Mouse (Mus musculus): ENCODE results near the gene Atp2b2. TPM values are rescaled to one million over a fixed set of nuclear protein-coding genes. Genes with fewer than 3 reads are reported as not detected.

Gene Atp2b2
- polyA plus RNA-seq (2012; ENCODE audit: insufficient read depth, insufficient read length, missing spikeins), result not detected in 2 replicates

DNA sequence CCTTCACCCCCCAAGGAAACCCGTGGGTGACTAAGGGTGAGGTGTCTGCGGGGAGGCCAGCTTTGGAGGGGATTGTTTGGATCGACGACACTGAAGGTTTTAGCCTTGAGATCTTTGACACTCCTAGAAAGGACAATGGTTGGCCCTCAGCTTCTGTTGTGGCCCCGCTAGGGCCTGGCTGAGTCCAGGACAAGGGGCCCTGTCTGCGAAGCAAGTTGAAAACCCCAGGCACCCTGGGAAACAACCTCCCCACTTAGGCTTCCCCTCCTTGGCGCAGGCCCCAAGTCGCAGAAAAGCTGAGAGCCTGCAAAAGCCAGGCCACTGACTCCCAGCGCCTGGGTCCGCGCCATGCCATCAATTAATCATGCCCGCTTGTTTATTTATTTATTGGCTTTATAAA is at the start of gene Atp2b2:
Gene Atp2b2, minus strand, starts transcription at position 282 of the 400 bp plus-strand sequence.
- TF ChIP-seq POLR2A (IDR thresholded peaks at IDR 0.05; ENCODE audit: borderline replicate concordance, low read depth, low read length), result no peak
- TF ChIP-seq CTCF (IDR thresholded peaks at IDR 0.05; ENCODE audit: low read depth, low read length), result no peak
- H3K4me3 ChIP-seq (ENCODE audit: insufficient read depth, low read length), result no peak within 1 kb of the TSS
- H3K4me1 ChIP-seq (ENCODE audit: control insufficient read depth, insufficient read depth, low read length), result peaks cover 6% of the 10 kb centered on the region
- H3K27ac ChIP-seq (ENCODE audit: insufficient read depth, low read depth, low read length), result no peak within 1 kb of the TSS

DNA sequence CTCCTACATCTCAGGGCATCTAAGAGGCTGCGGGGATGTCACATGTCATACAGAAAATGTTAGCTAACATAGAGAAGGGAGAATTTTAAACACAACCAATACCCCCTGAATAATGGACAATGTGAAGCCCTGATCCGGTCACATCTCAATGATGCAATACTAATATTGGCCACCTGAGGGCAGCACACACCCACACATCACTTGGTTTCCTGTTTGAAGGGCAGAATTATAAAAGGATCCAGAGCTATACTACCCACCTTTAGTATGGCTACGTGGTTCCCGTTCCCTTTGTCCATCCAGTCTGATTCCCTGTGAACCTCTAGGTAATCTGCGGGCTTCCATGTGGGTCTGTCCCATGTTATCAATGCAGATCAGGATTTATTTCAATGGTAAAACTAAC is 47.2 kb upstream of the Atp2b2 start:
- H3K4me1 ChIP-seq (ENCODE audit: control insufficient read depth, insufficient read depth, low read length), result no peaks in the 10 kb centered on the region
- H3K4me3 ChIP-seq (ENCODE audit: insufficient read depth, low read length), result no peak overlapping the region
- H3K27ac ChIP-seq (ENCODE audit: insufficient read depth, low read depth, low read length), result no peak overlapping the region
- no peak for TF ChIP-seq CTCF (IDR thresholded peaks at IDR 0.05; ENCODE audit: low read depth, low read length)
- no peak for TF ChIP-seq POLR2A (IDR thresholded peaks at IDR 0.05; ENCODE audit: borderline replicate concordance, low read depth, low read length)

DNA sequence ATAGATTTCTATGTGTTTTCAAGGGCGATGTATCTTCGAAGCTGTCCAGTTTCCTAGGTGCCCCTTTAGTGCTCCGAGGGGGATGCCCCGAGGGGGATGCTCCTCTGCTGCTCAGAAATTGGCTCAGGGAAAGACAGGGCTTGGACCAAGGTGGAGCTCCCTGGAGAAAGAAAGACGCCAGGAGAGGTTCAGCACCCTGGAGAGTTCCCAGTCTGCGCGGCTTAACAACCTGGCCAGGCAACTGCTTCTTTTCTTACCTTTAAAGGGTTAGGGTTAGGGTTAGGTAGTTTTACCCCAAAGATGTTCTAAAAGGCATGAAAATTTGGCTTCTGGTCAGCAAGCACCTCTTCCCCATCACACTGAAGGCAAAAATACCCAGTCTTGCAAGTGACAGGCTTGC is 44.7 kb upstream of the Atp2b2 start:
- TF ChIP-seq CTCF (IDR thresholded peaks at IDR 0.05; ENCODE audit: low read depth, low read length) (no peak), POLR2A (IDR thresholded peaks at IDR 0.05; ENCODE audit: borderline replicate concordance, low read depth, low read length) (no peak)
- Histone ChIP-seq H3K4me3 (ENCODE audit: insufficient read depth, low read length) (no peak overlapping the region), H3K4me1 (ENCODE audit: control insufficient read depth, insufficient read depth, low read length) (no peaks in the 10 kb centered on the region), H3K27ac (ENCODE audit: insufficient read depth, low read depth, low read length) (no peak overlapping the region)

DNA sequence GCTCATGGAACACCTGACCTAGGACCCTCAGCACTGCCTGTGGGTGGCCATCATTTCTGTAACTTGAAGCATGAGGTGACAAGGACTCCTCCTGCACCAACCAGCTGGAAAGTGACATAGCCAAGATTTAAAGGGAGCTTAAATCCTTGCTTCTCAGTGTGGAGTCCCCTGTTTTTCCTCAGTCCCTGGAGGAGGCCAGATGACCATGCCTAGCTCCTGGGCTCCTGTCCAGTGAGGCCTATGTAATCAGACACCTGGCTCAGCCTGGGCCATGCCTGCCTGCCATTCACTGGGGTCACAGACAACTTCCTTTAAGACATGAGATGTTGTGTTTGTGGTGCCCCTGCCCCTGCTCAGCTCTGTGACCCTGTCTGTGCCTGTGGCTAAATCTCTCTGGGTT is 36.1 kb upstream of the Atp2b2 start:
- Histone ChIP-seq H3K27ac (ENCODE audit: insufficient read depth, low read depth, low read length) (no peak overlapping the region), H3K4me1 (ENCODE audit: control insufficient read depth, insufficient read depth, low read length) (no peaks in the 10 kb centered on the region), H3K4me3 (ENCODE audit: insufficient read depth, low read length) (no peak overlapping the region)
- TF ChIP-seq CTCF (IDR thresholded peaks at IDR 0.05; ENCODE audit: low read depth, low read length) (no peak), POLR2A (IDR thresholded peaks at IDR 0.05; ENCODE audit: borderline replicate concordance, low read depth, low read length) (no peak)

DNA sequence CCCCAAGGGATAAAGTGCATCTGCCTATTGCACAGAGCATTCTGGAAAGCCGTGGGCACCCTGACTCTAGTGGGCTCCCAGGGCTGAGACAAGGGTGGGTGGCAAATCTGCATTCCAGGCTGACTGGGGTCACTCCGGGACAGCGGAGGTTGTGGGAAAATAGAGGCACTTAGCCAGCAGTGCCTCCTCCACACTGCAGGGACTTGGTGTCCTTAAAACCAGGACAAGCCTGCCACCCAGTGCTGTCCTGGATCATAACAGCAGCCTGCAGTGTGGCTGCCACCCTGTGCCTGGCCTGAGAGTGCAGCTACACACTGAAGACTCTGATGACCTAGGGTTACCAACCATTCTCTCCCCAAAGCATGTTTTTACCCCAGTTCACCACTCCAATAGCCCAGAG is 34.1 kb upstream of the Atp2b2 start:
- H3K27ac ChIP-seq (ENCODE audit: insufficient read depth, low read depth, low read length), result no peak overlapping the region
- no peak overlapping the region for H3K4me3 ChIP-seq (ENCODE audit: insufficient read depth, low read length)
- TF ChIP-seq POLR2A (IDR thresholded peaks at IDR 0.05; ENCODE audit: borderline replicate concordance, low read depth, low read length), result no peak
- no peak for TF ChIP-seq CTCF (IDR thresholded peaks at IDR 0.05; ENCODE audit: low read depth, low read length)
- H3K4me1 ChIP-seq (ENCODE audit: control insufficient read depth, insufficient read depth, low read length), result no peaks in the 10 kb centered on the region

DNA sequence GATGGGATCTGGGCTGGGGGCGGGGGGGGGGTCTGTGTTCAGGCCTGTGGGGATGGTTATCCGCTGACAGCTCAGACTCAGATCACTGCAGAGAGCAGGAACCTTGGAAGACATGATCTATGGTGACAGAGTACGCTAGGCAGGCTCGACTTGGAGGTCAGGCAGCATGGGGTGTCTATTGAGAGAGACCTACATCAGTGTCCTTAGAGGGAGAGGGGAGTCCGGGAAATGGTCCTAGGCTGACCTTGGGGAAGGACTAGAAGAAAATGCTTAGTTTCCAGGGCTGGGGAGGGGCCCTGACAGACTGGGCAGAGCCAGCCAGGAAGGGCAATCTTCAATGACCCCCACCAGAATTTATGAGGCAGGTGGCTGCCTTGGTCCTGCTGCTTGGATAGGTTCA is 33.6 kb upstream of the Atp2b2 start:
- TF ChIP-seq POLR2A (IDR thresholded peaks at IDR 0.05; ENCODE audit: borderline replicate concordance, low read depth, low read length) (no peak), CTCF (IDR thresholded peaks at IDR 0.05; ENCODE audit: low read depth, low read length) (no peak)
- Histone ChIP-seq H3K4me3 (ENCODE audit: insufficient read depth, low read length) (no peak overlapping the region), H3K4me1 (ENCODE audit: control insufficient read depth, insufficient read depth, low read length) (no peaks in the 10 kb centered on the region), H3K27ac (ENCODE audit: insufficient read depth, low read depth, low read length) (no peak overlapping the region)

DNA sequence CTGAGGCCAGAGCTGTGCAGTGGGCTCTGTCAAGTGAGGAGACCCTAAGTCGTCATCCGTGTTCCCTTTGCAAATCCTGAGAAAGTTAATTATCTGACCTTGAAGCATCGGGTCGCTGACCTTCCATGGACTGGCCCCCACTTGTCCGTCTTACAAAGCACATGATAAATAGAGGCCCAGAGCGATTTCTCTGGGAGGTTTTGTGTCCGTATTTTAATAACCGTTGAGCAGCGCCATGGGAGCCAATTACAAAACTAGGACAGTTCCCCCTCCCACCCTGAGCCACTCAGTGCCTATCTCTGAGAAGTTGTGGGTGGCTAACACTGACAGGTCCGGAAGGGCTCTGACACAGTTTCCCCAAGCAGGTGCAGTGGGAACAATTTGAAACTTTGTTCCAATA is 32.5 kb upstream of the Atp2b2 start:
- Histone ChIP-seq H3K4me1 (ENCODE audit: control insufficient read depth, insufficient read depth, low read length) (no peaks in the 10 kb centered on the region), H3K4me3 (ENCODE audit: insufficient read depth, low read length) (no peak overlapping the region), H3K27ac (ENCODE audit: insufficient read depth, low read depth, low read length) (no peak overlapping the region)
- TF ChIP-seq POLR2A (IDR thresholded peaks at IDR 0.05; ENCODE audit: borderline replicate concordance, low read depth, low read length), result no peak
- no peak for TF ChIP-seq CTCF (IDR thresholded peaks at IDR 0.05; ENCODE audit: low read depth, low read length)

DNA sequence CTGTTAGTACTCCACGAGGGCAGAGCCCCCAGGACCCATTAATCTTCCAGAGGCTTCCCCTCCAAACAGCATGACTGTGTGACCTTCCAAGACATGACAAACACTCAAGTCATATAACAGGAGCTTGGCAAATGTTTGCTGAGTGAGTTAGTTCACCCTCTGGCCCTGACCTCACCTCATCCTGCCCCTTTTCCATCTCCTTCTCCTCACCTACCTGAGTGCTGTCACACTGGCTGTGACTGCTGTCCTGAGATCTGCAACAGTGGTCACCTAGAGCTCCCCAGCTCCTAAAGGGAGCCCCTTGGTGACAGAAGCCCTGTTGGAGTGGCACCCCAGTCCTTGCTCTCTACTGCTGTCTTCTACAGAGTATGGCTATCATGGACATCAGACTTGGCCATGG is 31.8 kb upstream of the Atp2b2 start:
- H3K27ac ChIP-seq (ENCODE audit: insufficient read depth, low read depth, low read length), result no peak overlapping the region
- no peak for TF ChIP-seq POLR2A (IDR thresholded peaks at IDR 0.05; ENCODE audit: borderline replicate concordance, low read depth, low read length)
- no peak for TF ChIP-seq CTCF (IDR thresholded peaks at IDR 0.05; ENCODE audit: low read depth, low read length)
- H3K4me1 ChIP-seq (ENCODE audit: control insufficient read depth, insufficient read depth, low read length), result no peaks in the 10 kb centered on the region
- no peak overlapping the region for H3K4me3 ChIP-seq (ENCODE audit: insufficient read depth, low read length)

DNA sequence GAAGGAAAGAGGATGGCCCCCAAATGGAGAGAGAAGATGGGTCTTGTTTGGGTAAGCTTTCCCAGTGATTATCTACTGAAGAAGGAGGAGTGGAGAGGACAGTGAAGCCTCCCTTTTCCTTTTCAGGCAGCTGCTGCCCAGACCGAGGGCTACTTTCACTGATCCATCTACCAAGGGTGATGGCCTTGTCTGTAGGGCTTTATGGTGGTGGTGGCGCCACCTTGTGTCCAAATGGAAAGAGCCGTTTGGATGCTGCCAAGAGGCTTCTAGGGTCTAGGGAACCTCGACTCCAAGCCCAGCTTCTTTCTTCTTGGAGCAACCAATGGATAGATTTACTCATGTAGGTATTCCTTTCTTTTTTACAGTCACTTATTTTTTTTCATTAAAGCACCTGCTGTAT is 29.2 kb upstream of the Atp2b2 start:
- TF ChIP-seq CTCF (IDR thresholded peaks at IDR 0.05; ENCODE audit: low read depth, low read length) (peak; percentile 76), POLR2A (IDR thresholded peaks at IDR 0.05; ENCODE audit: borderline replicate concordance, low read depth, low read length) (no peak)
- Histone ChIP-seq H3K27ac (ENCODE audit: insufficient read depth, low read depth, low read length) (no peak overlapping the region), H3K4me3 (ENCODE audit: insufficient read depth, low read length) (no peak overlapping the region), H3K4me1 (ENCODE audit: control insufficient read depth, insufficient read depth, low read length) (no peaks in the 10 kb centered on the region)

DNA sequence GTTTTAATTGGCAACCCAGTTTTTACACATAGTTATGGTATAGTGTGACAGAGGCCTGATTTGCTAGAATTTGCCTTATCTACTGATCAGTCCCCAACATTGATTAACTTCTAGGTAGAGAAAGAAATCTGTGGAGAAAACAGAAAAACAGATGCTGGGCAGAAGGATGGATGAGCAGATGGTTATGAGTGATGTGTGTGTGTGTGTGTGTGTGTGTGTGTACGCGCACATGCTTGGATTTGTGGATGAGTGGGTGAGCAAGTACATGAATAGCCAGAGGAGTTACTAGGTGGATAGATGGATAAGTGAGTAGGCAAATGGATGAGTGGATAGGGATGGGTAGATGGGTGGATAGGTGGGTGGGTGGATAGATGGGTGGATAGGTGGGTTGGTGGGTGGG is 20.7 kb upstream of the Atp2b2 start:
- Histone ChIP-seq H3K27ac (ENCODE audit: insufficient read depth, low read depth, low read length) (no peak overlapping the region), H3K4me1 (ENCODE audit: control insufficient read depth, insufficient read depth, low read length) (no peaks in the 10 kb centered on the region), H3K4me3 (ENCODE audit: insufficient read depth, low read length) (no peak overlapping the region)
- TF ChIP-seq CTCF (IDR thresholded peaks at IDR 0.05; ENCODE audit: low read depth, low read length), result no peak
- no peak for TF ChIP-seq POLR2A (IDR thresholded peaks at IDR 0.05; ENCODE audit: borderline replicate concordance, low read depth, low read length)

DNA sequence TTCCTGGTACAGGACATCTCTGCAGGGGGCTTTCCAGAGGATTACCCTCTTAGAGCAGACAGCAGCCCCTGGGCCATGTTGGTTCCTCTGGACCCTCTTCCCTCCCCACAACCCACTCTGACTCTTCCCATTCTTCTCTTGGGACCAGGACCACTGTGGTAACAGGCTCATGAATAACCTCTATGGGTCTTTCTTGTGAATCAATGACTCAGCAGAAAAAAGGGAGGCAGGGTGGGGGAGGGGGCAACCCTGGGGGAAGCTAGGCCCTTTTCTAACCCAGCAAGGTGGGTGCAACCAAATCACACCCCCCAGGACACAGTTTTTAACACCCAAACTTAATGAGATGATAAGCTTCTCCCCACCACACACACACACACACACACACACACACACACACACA is 20.3 kb upstream of the Atp2b2 start:
- Histone ChIP-seq H3K4me3 (ENCODE audit: insufficient read depth, low read length) (no peak overlapping the region), H3K4me1 (ENCODE audit: control insufficient read depth, insufficient read depth, low read length) (no peaks in the 10 kb centered on the region), H3K27ac (ENCODE audit: insufficient read depth, low read depth, low read length) (no peak overlapping the region)
- no peak for TF ChIP-seq POLR2A (IDR thresholded peaks at IDR 0.05; ENCODE audit: borderline replicate concordance, low read depth, low read length)
- TF ChIP-seq CTCF (IDR thresholded peaks at IDR 0.05; ENCODE audit: low read depth, low read length), result no peak

Data from bone marrow macrophage, adult 2 months (primary cell).